Mouse (Mus musculus) kidney, adult 2 months (tissue): ENCODE measurements around the gene Rpp14.

Experiments
- CTCF ChIP-seq: fragments of 200-500 bp; conservative IDR thresholded peaks from 2 replicates; pipeline ENCODE4 v1.5.1; 2011; ENCODE audit warnings: low read depth, mild to moderate bottlenecking, control low read depth, low read length, moderate library complexity, mixed read lengths; ENCODE audit not compliant: insufficient read depth, insufficient read length
- POLR2A ChIP-seq: fragments of 200-500 bp; IDR thresholded peaks from one replicate; pipeline ENCODE4 v1.6.1; 2011; ENCODE audit warnings: low read depth, low read length, control low read depth

DNA sequence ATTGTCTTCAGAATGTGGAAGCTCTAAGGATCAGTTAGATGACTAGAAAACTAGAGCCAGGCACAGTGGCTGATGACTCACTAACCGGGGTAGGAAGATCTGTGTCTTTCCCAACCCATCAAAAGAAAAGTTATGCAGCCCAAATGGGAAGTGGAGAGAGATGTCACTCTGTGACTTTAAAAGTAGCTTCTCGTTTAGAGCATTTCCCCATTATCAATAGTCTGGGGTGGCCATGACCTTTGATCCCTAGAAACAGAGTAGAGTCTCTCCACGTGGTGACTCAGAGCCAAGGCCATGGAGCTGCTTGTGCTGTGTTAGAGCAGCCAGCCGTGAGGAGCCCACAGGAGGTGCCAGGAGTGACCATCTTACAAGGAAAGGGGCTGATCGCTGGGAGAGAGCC is 13.3 kb downstream of the Rpp14 start:
- no peak for TF ChIP-seq CTCF
- TF ChIP-seq POLR2A: no peak
